Mouse (Mus musculus) spleen, adult 12 weeks (tissue): Measurements from ENCODE around the gene Oser1.
"Not testable (repeated sequence)": the region's sequence is repeated elsewhere in the genome, so short reads cannot be mapped to it uniquely, and the experiment has no call there.

ENCODE experiments used
- DNase-seq: peaks from one replicate; pipeline ENCODE4 v3.0.0; 2022; ENCODE audit warnings: low spot score

Gene Oser1

DNA sequence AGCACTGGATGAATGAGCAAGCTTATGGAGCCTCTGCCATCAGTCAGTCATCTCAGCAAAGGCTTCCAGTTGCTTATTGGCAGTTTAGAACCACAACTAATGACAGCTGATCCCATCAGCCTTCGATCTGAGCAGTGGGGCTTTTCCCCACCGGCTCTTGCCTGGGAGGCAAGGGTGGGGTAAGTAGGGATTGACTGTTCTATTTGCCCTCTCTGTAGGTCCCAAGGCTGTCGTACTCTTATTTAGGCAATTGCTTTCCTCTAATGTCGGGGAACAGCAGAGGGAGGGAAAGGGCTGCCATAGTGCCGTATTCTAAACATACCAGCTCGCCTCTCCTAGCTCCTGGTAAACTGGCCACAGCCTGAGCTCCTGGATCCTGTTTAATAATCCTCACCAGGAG lies at the start of gene Oser1:
Oser1 (minus strand) TSS at position 101 of the 400 bp plus-strand sequence.
- no peak for DNase-seq

DNA sequence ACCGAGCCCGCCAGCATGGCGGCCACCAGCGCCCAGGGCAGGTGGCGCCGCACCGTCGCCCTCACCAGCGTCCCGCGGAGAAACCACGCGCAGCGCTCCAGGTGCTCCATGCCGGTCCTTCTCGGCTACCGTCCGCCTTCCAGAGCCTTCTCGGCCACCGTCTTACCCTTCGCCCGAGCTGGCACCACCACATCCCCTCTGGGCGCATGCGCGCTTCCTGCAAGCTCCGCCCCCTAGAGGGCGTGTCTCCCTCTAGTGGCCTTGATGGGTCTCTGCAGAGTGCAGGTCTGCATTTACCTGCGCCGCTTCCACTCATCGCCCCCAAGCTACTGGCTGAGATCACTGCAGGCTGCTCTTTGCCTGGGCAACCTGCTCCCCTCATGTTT lies 48.0 kb upstream of the Oser1 start, which contains the start of gene Fitm2:
Fitm2 (minus strand) TSS at position 164 of the 386 bp plus-strand sequence.
- peak; percentile 96 for DNase-seq

DNA sequence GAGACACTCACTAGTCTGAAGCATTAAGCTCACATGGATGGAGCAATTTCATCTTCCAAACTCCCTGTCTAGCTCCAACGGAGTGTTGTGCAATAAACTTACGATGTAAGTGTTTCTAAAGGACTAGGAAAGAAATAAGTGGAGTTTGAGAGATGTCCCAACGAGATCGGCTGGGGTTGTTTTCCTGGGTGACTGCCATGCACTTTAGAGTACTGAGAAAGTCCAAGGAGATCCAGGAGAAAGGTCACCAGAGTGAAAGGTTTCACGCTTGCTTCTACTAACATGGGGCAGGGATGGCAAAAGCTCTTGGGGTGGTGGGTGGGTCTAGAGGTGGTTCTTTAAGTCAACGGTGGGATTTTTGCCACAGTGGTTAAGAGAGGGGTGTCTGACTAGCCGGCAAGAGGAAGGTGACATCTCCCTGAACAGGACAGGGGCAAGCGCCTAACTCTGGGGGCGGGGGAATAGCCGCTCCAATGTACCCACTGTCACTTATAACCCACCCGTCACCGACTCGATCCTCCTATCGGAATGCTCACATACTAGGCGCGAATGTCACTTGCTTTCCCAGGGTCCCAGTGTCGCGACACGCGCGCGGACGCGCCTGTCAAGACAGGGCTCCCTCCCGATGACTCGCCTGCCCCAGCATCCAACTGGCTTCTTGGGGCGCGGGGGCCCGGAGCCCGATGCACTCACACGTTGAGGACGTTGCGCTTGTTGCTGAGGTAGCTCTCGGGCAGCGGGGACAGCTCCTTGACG lies 47.4 kb upstream of the Oser1 start:
- DNase-seq = peak; percentile 10

DNA sequence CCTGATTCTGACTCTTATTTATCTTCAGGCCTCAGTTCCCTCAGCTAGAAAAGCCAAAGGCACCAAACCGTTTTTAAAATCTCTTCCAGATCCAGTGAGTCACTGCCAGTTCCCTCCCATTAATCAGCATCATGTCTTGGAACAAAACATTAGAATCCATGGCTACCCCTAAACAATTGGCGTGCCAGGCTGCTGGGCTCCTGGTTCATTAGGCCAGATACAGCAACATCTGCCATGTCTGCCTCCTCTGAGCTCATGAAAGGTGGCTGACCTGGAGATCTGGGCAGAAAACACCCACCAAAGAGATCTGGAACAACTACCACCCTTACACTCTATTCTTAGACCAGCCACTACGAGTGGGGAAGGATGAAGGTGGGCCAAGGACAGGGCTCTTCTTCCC lies 46.6 kb upstream of the Oser1 start:
- DNase-seq = no peak

DNA sequence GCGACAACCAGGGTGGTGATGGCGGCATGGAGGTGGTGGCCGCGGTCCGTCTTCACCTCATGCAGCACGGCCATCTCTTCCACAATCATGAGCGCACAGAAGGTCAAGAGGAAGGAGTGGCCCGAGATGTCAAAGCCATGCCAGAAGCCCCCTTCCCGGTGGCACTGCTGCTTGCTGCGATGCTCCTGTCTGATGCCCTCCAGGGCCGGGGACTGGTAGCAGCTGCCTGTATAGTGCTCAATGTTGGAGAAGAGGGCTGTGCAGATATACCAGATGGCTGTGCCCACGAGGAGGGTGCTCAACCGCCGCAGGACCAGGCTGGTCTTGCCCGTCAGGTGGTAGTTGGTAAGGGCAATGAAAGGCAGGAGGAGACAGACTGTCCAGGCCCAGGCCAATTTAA lies 45.2 kb upstream of the Oser1 start:
- no peak for DNase-seq

DNA sequence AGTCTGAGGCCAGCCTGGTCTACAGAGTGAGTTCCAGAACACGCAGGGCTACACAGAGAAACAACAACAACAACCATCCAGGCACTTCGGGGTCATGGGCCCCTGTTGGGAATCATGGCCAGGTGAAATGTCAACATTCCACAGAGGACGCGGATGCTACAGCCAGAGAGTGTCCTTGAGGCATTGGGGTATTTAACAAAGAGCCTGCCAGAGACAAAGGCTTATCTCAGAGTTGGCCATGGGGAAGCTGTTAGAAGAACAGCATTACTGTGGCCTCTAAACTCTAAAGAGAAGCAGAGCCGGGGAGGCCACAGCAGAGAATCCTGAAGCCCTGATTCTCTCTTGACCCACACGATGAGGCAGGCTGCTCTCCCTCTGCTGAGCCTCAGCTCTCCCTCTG lies 44.4 kb upstream of the Oser1 start:
- no peak for DNase-seq

DNA sequence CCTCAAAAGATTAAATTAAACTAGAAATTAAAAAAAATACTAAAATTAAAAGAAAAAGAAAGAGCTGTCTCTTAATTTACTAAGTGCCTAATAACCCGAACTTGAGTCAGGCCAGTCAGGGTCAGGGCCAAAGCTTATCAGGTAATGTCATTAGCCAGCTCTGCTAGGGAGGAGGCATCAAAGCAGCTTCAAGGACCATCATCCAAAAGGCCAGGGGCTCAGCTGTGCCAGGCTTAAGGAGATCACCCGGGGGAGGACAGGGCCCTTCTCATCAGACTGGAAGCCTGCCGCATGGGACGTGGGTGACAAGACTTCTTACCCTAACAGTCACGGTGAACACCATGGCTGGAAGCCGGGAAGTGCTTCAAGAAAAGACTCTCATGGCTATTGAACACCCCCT lies 43.1 kb upstream of the Oser1 start:
- DNase-seq = no peak

DNA sequence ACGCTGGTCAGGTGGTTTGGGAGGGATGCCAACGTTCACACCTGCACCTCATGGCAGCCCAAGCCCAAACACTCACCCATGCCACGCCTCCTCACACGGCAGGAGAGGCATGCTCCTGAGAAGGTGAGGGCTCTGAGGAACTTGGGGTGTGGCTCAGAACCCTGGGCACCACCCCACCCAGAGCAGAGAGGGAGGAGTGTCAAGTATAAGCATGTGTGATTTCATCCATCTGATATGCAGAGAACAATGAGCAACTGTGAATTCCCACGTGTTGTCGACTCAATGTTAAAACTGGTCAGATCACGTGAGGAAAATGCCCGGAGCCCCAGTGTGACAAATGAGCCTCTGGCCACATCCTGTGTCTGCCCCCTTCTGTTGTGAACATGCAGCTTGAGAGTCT lies 42.3 kb upstream of the Oser1 start:
- DNase-seq = no peak

DNA sequence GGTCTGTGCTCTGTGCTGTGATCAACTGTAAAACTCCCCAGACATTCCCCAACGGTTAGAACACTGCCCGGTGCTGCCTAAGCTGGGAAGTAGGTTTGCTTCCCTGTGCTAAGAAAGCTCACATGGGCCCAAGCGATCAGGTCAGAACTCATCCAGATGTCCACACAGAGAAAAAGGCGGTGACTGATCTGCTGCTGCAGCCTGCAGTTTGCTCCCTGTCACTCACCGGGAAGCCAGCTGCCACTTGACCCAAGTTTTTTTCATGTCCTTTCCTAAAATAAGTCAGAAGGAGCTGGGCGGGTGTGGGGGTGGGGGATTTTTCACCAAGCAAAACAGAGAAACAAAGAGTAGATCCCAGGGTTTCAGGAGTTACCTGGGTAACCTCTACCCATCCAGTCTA lies 40.1 kb upstream of the Oser1 start:
- no peak for DNase-seq

DNA sequence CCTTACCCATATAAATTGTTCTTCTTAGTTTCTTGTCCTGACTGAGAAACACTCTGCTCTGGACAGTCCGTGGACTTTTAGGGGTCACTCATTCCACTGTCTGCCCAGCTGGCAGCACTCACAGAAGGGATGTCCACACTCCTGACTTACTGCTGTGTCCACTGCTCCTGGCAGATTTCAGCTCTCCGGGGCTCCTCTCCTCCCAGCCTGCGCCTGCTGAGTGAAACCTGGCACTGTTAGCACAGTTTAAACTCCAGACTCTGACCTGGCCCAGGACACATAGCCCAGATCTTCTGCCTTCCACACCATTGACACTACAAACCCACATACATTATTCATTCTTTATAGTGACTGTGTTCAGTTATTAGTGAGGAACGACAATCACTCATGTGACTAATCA lies 39.5 kb upstream of the Oser1 start:
- no peak for DNase-seq

DNA sequence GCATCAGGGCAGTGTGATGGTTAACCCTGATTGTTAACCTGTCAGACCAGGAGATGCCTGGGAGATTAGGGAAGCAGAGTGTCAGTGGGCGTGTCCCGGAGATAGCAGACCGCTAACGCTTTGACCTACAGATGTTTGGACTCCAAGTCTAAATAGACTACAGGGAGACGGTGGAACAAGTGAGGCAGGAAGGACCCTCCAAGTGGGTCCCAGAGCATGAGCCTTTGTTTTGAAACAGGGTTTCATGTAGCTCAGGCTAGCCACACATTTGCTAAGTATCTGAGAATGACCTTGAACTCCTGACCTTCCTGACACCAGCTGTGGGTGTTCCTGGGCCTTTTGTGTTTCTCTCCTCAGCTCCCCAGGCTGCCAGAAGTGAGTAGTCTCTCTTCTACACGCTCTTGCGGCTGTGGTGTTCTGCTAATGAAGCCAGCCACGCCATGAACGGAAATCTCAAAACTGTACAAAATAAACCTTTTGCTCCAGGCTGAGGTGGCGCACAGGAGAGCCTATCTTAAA lies 38.8 kb upstream of the Oser1 start:
- DNase-seq = no peak

DNA sequence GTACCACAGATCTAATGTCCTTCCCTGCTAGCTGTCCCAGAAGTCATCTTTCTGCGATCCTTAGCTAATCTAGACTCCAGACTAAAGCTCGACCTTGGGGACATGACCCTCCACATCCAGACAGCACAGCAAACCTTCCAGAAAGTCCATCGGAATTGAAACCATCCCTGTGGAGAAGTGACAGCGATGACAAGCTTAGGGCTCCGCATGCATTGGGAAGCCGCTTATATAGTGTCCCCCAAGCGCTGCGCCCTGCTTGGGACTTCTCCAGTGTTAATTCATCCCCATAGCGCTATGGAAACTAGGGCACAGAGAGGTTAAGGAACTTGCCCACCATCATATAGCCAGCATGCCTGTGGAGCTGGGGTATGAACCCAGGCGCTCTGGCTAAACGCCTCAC lies 38.3 kb upstream of the Oser1 start:
- DNase-seq = no peak

DNA sequence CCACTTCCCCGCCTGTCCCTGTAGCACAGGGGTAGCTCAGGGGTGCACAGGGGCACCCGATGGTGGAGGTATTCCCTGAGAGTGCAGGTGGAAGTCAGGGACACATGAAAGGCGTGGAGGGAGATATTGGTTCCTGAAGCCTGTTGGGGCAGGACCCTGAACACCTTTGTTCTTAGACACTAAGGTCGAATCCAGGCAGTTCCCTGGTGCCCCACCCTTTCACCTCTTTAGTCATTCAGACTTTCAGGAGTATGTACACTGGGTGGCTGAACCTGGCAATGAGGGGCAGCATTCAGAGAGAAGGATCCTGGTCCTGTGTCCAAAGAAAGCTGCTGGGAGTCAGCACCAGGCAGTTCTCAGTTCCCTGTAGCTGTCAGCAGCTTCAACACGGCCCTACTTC lies 37.9 kb upstream of the Oser1 start:
- DNase-seq = no peak

DNA sequence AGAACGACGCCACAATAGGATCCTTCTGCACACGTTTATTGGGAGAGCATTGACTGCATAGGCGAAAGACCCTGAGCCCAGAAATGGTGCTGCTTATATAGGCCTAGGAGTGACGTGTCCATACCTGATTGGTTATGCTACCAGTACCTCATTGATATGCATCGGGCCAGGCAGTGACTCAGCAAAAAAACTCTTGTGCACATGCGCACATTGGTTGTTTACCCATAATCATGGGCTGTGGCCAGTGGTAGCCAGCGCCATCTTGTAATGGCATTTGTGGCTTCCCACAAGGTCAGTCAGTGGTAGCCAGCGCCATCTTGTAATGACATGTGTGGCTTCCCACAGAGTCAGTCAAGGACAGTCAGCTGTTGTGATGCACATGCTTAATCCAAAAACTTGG lies 36.8 kb upstream of the Oser1 start:
- DNase-seq = not testable (repeated sequence)

DNA sequence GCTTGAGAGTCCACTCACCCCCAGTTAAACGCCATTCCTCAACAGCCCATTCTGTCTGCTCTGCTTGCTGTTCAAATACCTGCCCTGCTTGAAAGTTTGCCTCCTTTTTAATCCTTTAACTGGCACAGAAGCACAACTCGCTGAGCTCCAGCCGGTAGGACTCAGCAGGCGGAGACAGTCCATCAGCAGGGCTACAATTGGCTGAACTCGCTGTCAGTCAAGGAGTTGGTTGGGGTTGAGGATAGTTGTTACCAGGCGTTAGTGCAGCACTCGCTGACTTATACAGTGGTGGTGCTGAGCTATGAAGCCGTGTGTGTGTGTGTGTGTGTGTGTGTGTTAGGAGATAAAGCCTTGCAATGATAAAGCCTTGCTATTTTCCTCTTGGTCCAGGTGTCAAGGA lies 36.1 kb upstream of the Oser1 start:
- DNase-seq = no peak

DNA sequence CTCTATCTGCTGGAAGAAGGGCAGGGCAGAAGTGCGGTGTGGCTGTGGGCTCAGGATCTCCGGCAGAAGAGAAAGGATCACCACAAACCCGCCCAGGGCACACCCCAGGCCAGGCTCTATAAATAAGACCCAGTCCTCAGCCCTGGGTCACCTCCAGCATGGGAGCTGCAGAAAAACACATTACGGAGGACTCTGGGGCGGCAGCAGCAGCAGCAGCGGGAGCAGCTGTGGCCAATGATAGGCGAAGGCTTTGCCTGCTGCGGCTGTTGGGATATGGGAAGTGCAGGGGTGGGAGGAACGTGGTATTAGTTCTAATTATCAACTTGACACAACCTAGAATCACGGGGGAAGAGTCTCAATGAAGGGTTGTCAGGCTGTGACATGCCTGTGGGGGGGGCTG lies 34.9 kb upstream of the Oser1 start:
- DNase-seq = no peak

DNA sequence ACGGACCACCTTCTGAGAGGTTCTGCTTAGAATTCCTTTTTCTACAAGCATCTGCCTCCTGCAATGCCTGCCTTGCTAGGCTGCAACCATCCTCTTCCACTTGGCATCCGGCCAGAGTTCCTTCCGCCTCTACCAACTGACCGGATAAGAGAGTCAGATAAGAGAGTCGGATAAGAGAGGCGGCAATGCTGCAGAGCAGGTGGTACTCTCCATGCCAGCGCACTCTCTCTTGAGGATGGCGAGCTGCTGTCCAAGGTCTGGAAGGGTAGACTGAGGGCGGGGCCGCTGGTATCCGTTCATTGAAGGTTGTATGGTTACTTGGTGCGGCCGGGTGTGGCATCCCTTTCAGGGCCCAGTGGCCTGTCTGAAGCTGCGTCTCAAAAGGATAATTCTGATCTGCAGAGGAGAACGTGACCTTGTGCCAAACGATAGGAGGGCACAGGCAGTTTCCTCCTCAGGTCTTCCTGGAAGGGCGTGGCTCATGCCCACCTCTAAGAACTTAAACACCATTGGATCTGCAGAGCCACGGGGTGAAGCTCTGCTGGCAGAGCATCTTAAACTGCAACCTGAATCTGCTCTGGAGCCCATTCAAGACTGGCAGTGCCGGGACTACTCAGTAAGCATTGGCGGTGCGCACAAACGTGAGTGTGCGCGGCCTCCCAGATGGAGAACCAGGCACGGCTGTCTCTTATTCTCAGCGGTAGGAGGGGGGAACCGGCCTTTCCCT lies 34.2 kb upstream of the Oser1 start:
- no peak for DNase-seq

DNA sequence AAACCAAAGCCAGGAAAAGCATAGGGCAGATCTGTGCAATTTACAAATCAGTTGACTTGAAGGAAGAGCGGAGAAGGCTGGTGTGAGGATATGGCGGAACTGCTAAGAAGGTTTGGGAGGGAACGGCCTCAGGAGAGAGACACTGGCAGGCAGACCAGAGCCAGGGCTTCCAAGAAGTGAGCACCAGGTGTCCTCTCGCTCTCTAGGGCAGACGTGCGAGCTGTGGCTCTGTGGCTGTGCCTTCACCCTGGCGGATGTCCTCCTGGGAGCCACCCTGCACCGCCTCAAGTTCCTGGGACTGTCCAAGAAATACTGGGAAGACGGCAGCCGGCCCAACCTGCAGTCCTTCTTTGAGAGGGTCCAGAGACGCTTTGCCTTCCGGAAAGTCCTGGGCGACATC lies 28.9 kb upstream of the Oser1 start:
- no peak for DNase-seq

DNA sequence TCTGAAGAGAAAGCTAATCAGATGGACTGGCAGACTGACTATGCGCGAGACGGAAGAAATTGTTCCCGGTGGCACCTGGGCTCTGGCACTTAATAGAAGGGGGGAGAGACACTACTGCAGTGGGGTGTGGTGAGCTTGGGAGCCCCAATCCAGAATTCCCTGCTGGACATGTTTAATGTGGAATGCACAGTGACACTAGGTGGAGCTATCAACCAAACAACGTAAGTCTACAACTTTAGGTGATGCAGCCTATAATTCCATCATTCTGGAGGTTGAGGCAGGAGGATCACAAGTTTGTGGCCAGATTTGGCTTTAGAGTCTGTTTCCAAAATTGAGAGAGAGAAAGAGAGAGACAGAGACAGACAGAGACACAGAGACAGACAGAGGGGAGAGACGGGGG lies 28.2 kb upstream of the Oser1 start:
- no peak for DNase-seq

DNA sequence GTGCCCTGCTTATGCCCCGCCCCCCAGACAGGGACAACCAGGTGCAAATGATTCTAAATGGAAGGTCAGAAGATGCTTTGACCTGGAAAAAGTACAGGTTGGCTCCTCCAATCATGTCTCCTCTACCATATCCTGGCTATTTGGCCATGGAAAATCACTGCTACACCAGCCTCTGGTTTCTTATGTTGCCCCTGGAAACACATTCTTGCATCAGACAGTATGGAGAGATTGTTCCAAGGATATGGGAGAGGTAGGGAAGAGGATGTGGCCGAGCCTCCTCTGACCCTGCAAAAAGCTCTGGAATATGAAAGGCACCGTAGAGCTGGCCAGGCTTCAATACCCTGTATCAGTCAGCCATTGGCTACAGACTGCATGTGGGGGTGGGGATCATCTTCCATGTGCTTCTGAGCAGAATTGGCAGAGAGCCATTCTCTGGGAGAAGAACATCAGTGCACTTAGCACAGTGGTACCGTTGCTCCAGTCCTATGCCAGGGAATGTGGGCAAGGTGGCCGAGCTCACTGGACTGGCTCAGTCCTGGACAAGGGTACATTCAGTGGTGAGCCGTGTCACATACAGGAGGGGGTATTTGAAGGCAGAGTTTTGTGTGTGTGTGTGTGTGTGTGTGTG lies 26.3 kb upstream of the Oser1 start:
- no peak for DNase-seq

DNA sequence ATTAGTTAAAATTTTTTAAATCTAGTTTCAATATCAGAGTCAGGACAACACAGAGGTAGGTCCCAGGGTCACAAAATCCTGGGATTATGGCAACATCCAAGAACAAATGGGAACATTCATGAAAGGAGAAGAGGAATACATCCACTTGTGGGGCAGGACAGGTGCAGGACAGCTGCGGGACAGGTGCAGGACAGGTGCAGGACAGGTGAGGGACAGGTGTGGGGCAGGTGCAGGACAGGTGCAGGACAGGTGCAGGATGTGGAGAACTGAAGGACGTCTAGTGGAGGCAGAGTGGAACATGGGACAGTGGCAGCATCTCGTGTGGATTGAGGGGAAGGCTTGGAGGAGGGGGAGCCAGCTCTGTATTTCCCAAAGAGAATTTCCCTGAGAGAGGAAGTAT lies 24.8 kb upstream of the Oser1 start:
- DNase-seq = no peak

DNA sequence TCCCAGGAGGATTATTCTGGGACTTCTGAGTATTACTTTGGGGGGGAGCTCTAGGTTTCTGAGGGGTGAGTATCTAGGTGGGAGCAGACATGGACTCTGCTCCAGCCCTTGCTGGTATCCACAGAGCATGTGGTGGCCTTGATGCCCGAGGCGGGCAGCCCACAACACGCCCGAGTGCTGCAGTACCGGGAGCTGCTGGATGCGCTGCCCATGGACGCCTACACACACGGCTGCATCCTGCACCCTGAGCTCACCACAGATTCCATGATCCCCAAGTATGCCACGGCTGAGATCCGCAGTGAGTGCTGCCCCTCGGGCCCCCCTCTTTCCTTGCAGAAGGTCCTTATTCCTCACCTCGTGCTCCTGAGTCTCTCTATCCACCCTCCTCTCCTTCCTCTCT lies 22.9 kb upstream of the Oser1 start:
- DNase-seq = no peak

DNA sequence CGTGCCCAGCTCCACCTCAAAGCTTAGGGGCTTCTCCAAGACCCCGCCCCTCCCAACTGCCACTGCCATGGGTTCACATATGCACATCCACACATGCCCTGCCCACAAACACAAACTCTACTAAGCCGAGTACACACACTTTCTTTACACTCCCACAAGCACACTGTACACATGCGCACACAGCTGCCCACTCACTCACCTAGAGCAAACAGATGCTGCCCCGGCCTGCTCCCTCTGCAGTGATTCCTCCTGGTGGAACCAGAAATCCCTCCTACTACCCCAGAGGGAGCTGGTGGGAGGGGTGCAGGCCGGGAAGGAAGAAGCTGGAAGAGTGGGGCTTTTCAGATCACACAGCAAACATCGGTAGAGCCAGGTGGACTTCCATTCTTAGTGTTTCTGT lies 19.5 kb upstream of the Oser1 start:
- DNase-seq = no peak
